Mouse (Mus musculus) embryonic stem cell, embryonic (primary cell): ENCODE results near the gene Fam135a.
"Not testable (repeated sequence)": the region's sequence is repeated elsewhere in the genome, so short reads cannot be mapped to it uniquely, and the experiment has no call there.

ENCODE experiments used
- CTCF ChIA-PET, 4 experiments: fragments of 300-600 bp in 2 of 4; fragments of 350-600 bp in 2 of 4; sonication (Branson Sonifier 250); formaldehyde crosslinking; loops; one replicate each; lab custom pipeline; 2022; ENCODE audit warnings: inconsistent platforms in 2 of 4; lab: Charles Lee
- POLR2A ChIA-PET, 4 experiments: fragments of 300-600 bp in 2 of 4; fragments of 350-600 bp in 2 of 4; sonication (Branson Sonifier 250); formaldehyde crosslinking; loops; one replicate each; lab custom pipeline; 2022; ENCODE audit warnings: antibody characterized with exemption in 4 of 4, inconsistent platforms in 1 of 4; lab: Charles Lee

Fam135a gene

DNA sequence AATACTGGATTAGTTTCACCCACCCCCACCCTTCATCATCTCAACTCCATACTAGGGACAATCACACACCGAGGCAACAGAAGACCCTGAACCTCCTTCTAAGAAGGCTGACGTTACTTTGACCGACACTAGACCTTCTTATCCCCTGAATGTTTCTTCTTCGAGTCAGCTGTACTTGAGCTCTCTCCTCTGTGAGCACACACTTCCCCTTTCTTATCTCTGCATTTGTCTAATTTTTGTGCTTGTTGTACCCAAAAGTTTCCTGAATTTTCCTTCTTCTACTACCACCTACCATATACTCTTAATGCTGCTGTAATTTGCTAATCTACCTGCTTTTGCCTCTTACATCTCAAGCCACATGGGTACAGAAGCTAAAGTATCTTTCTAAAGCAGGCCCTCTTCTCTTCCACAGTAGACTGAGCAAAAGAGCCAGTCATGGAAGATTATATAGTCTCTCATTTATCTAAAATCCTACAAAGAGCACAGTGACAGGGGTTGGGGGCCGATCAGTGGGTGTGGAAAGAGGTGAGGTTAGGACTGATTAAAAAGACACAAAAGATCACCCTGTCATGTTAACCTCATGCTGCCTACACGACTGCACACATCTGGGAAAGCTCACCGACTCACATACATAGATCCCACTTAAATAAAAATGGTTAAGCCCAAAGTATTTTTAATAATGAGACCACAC is 101.9 kb downstream of the Fam135a start:
- POLR2A ChIA-PET, result no interaction called here

DNA sequence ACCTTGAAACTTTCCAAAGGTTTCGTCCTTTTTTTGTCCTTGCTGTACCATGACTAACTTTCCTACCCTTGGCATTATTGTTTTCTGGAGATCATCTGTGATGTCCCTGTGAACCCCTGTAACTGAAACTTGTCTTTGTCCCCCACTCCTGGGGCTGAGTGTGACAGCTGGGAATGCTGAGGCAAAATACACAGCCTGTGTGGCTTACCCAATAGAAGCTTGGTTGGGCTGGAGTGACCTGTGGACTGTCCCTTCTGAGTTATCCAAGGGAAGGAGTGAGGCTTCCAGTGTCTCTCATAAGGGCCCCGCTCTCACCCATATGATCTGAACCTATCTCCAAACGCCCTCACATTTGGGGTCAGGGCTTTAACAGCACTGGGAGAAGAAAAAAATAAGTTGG is 102.6 kb downstream of the Fam135a start:
- ChIA-PET POLR2A (no interaction called here), CTCF (no interaction called here)

More for the DNA sequence above, 101.9 kb downstream of the Fam135a start:
- CTCF ChIA-PET, result no interaction called here

DNA sequence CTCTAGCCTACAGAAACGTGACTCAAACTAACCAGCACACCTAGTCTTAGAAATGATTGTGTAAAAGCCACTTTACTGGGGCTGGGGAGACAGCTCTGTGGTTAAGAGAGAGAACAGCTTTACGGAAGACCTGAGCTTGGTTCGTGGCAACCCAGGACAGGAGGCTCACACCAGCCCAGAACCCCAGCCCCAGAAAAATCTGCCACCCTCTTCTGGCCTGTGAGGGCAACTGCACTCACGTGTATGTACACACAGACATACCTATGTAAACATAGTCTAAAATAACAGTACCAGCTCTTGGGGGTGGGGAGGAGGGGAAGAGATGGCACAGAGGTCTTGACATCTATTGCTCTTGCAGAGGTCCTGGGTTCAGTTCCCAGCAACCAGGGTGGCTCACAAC is 104.7 kb downstream of the Fam135a start:
- POLR2A ChIA-PET, result no interaction called here
- CTCF ChIA-PET, result interaction anchor here in 2 of 4 experiments (0.6 to 1.2 kb wide), 3 partner anchors 23 to 87 kb away, joined by 3 to 7 read pairs (median 4); no protein-coding TSS in a partner anchor

DNA sequence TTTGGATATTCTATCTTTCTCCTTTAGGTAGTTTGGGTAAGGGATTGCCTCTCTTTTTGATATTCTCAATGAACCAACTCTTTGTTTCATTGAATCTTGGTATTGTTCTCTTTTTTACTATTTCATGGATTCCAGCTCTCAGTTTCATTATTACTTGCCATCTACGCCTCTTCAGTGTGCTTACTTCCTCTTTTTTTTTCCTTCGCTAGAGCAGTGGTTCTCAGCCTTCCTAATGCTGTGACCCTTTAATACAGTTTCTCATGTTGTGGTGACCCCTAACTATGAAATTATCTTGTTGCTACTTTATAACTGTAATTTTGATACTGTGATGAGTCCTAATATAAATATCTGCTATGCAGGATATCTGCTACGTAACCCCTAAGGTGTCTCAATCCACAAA is 117.0 kb downstream of the Fam135a start:
- POLR2A ChIA-PET, result no interaction called here
- CTCF ChIA-PET, result no interaction called here

DNA sequence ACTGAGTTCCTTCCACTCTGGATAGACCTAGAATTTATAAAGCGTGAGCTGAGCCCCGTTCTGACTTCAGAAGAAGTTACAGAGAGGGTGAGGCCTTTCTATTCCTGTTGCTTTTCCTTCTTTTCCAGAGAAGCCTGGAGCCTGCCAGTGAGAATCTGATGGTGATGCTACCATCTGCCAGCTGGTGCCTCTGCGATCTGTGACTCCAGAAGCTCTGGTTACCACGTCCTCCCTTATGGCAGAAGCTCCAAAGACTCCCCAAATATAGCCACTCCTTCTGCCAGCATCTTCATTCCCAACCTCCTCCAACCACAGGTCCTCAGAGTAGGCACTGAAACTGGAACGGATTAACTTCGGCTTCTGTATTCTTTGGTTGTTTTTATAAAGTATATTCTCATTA is 121.9 kb downstream of the Fam135a start:
- POLR2A ChIA-PET, result interaction anchor here in 1 of 4 experiments (0.6 kb wide), 1 partner anchor 10 kb away, joined by 3 read pairs; no protein-coding TSS in a partner anchor
- CTCF ChIA-PET, result no interaction called here

DNA sequence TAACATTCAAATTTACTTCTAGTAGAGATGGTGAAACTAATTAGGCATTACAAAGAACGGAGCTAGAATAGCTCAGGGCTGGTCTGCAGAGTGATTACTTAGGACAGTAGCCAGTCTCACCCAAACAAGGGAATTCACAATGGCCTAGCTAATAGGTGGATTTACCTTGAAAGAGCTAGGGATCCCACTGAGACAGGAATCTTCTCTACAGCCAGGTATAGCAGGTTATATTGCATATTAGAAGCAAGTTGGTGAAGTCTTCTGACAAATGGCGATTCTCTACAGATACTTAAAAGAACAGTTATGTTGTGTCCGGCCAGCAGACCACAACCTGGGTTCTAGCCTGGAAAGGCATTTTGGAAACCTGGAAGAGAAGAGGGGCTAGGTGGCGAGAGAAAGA is 129.0 kb downstream of the Fam135a start:
- POLR2A ChIA-PET, result interaction anchor here in 1 of 4 experiments (0.6 to 0.9 kb wide), 2 partner anchors 36 to 49 kb away, joined by 6 to 7 read pairs; partner anchors contain the start of gene Smap1
- CTCF ChIA-PET, result not testable (repeated sequence)

DNA sequence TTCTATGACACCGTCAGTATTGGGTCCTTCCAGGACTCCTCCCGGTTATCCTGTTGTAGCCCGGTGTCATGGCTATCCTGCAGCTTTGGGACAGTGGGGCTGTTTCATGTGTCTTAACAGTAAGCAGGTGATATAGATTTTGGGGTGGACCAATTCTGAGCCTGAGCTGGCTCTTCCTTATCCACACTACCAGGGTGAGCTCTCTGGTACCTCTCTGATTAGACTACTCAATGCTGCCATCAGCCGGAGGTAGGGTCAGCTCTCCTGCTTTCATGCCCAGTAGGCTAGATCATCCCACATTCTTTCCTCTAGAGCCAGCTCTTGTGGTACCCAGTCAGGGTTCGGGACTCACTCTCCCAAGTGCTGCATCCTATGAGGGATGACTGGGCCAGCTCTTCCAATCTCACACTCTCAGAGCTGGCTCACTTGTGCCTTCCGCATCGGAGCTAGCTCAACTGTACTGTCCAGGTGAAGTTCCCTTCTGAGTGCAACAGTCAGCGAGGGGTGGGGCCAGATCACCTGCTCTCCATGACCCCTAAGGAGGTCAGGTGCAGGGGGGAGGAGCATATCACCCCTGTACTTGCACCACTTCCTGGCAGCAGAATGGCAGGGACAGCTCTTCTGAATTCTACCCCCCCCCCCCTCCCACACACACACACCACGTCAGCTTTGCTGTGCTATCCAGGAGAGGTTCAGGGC is 132.0 kb downstream of the Fam135a start:
- CTCF ChIA-PET, result interaction anchor here (0.6 to 1.4 kb wide), 8 partner anchors 9 to 205 kb away, joined by 3 to 6 read pairs (median 3); no protein-coding TSS in a partner anchor

DNA sequence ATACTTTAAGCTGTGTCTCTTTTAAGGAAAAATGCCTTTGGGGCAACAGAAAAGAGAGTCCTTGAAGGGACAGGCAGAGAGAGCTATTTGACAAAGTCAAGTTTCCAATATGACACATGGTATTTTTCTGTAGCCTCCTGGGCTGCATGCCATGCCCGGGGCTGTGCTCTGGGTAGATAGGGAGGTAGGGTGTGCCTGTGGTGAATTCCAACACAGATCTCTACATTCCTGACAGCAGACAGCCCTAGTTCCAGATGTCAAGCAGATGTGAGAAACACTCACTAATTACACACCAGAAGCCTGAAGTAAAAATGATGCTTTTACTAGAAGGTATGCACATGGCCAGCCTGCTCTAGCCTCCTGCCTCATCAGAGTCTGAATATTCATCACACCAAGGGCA is 133.9 kb downstream of the Fam135a start:
- ChIA-PET CTCF (no interaction called here), POLR2A (interaction anchor here in 1 of 4 experiments (0.5 kb wide), 1 partner anchor 46 kb away, joined by 3 read pairs; no protein-coding TSS in a partner anchor)

More for the DNA sequence above, 132.0 kb downstream of the Fam135a start:
- POLR2A ChIA-PET, result interaction anchor here in 3 of 4 experiments (0.8 to 1.6 kb wide), 8 partner anchors 9 to 132 kb away, joined by 3 to 7 read pairs (median 4); partner anchors contain the start of genes Sdhaf4 (in 2 of the 3) and Fam135a (in 1 of the 3)
